Mouse (Mus musculus) olfactory bulb, adult 2 months (tissue): ENCODE measurements around the gene Gm13420.

Source experiments
- CTCF ChIP-seq: fragments of 200-500 bp; IDR thresholded peaks from 2 replicates; pipeline ENCODE4 v1.5.1; 2012; ENCODE audit warnings: low read depth, mild to moderate bottlenecking, low read length, moderate library complexity; ENCODE audit not compliant: insufficient read depth
- POLR2A ChIP-seq: fragments of 200-500 bp; IDR thresholded peaks from 2 replicates; pipeline ENCODE4 v1.6.1; 2012; ENCODE audit warnings: mild to moderate bottlenecking, low read depth, low read length, moderate library complexity; ENCODE audit not compliant: insufficient read depth

GRCm38 (mm10) chr2:29733348-29733747, 18.1 kb downstream of the Gm13420 start:
- no peak for TF ChIP-seq CTCF
- no peak for TF ChIP-seq POLR2A
